15 mouse cellular contexts compared by ENCODE assay signal in the genomic region with DNA sequence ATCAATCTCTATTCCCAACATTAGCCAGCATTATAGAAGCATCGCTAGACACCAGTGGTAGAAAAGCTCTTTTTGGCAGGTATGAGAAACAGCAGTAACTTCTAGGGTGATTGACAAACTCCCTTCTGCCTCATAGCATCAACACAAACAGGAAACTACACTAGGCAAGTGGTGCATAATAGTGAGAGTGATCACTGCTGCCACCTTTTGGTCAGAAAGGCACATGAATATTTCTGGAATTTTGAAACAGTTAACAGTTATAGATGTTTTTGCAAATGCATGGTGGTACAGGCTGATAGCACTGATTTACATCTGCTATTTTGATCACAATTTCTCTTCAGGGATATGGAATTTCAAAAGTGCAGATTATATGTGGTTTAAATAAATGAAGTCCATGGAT. TPM values are rescaled to one million over a fixed set of nuclear protein-coding genes. Genes with fewer than 3 reads are reported as not detected.
DNase-seq lines count a peak whose midpoint lies in the region; TF ChIP-seq lines count a peak whose summit lies in the region.
"Had no signal": no experiment of that assay in that cellular context is flagged by ENCODE, and none has a peak within 500 bp of the region (broad histone marks: within the 10 kb centered on the region; RNA-seq: fewer than 3 reads in every experiment).

No protein-coding gene starts in this region.

- no peaks in the 10 kb centered on the region for H3K9me3 ChIP-seq in ES-E14 (ENCODE audit: control insufficient read depth, insufficient read depth, low read depth, low read length)
- H3K9me3 ChIP-seq: liver, embryonic 13.5 days had no signal

- no peak overlapping the region for H3K27ac ChIP-seq in layer of hippocampus, adult 2 months
- no peak overlapping the region for H3K27ac ChIP-seq in ES-E14 (ENCODE audit: insufficient read depth, low read depth, low read length, poor library complexity, severe bottlenecking)
- H3K27ac ChIP-seq: liver, embryonic 13.5 days had no signal

- in situ Hi-C loops in ES-E14 (cut with MboI; ENCODE audit: low sequenced_read_pairs in 2 of 2, unreplicated experiment in 2 of 2): no loop called here

- H3K4me3 ChIP-seq in layer of hippocampus, adult 2 months: no peak overlapping the region
- no peak overlapping the region for H3K4me3 ChIP-seq in ES-E14 (ENCODE audit: insufficient read depth in 1 of 2, low read depth in 1 of 2, low read length in 2 of 2, poor library complexity in 1 of 2, severe bottlenecking in 1 of 2)
- H3K4me3 ChIP-seq: liver, embryonic 13.5 days had no signal

- no peaks in the 10 kb centered on the region for H3K36me3 ChIP-seq in ES-E14 (ENCODE audit: control insufficient read depth, insufficient read depth, low read length, poor library complexity, severe bottlenecking)
- H3K36me3 ChIP-seq: liver, embryonic 13.5 days had no signal

- no peaks in the 10 kb centered on the region for H3K4me1 ChIP-seq in ES-E14 (ENCODE audit: control insufficient read depth in 2 of 2, insufficient read depth in 2 of 2, low read length in 2 of 2, poor library complexity in 1 of 2)
- H3K4me1 ChIP-seq: liver, embryonic 13.5 days had no signal

- H3K9ac ChIP-seq in ES-E14 (ENCODE audit: insufficient read depth, low read depth, low read length, poor library complexity, severe bottlenecking): no peak overlapping the region
- H3K9ac ChIP-seq: liver, embryonic 13.5 days had no signal

- peak; percentile 68 for TF ChIP-seq CTCF in layer of hippocampus, adult 2 months (conservative IDR thresholded peaks at IDR 0.05)

- peak; percentile 9 to 10 for DNase-seq in cerebellum, postnatal 10 days
- no peak for DNase-seq in cerebellum, adult 9-11 months
- DNase-seq in layer of hippocampus, adult 2 months (ENCODE audit: low spot score in 2 of 2): no peak
- no peak for DNase-seq in layer of hippocampus, postnatal 25 days (ENCODE audit: extremely low spot score in 1 of 2, low spot score in 1 of 2)
- DNase-seq in ES-E14 (ENCODE audit: low read depth, low spot score) (peak; percentile 1), MN1 (ENCODE audit: low spot score) (no peak)
- peak; percentile 0 for DNase-seq in embryo, embryonic 11.5 days (ENCODE audit: low read depth, low spot score)
- DNase-seq in cerebellum, postnatal 36 days: no peak
- DNase-seq: adrenal gland, postnatal 25 days; cerebellum, adult 11-12 months; heart, adult 11 months; heart, postnatal 36 days; liver, embryonic 13.5 days; lung, postnatal 4 days had no signal

TF ChIP-seq in ES-E14, 5 proteins besides CTCF, POLR2A, EP300 and RAD21:
- TF ChIP-seq HCFC1 (IDR thresholded peaks at IDR 0.05; ENCODE audit: borderline replicate concordance, insufficient read depth, low read length): no peak
- TF ChIP-seq MAFK (IDR thresholded peaks at IDR 0.05; ENCODE audit: insufficient read depth, low read depth, low read length): no peak
- no peak for TF ChIP-seq ZNF384 (IDR thresholded peaks at IDR 0.05; ENCODE audit: low read depth, low read length)
- TF ChIP-seq CHD2 (IDR thresholded peaks at IDR 0.05; ENCODE audit: low read depth, low read length): no peak
- TF ChIP-seq ZC3H11A (IDR thresholded peaks at IDR 0.05; ENCODE audit: borderline replicate concordance, low read depth, low read length): no peak

RNA-seq across cellular contexts. Expression of gene Gm44, which starts 36.0 kb away (rescaled TPM):
- not detected for total RNA-seq in layer of hippocampus, adult 2 months (2021)
- not detected for total RNA-seq in layer of hippocampus, postnatal 25 days (2021)
- total RNA-seq in ES-E14 (2012; rRNA removed): 0.22 and 0.74 TPM in 2 replicates
- total RNA-seq: adrenal gland, postnatal 25 days; heart, postnatal 36 days; left cerebral cortex, adult 8-10 months had no signal

Comparison
In these comparisons a context has a peak if more than half of its experiments do, and no peak if none do; other contexts are left out.
1. DNase-seq: peak in cerebellum, postnatal 10 days (2 of 2), ES-E14 (single experiment) and embryo, embryonic 11.5 days (single experiment); none in cerebellum, adult 9-11 months (single experiment), layer of hippocampus, adult 2 months (0 of 2), layer of hippocampus, postnatal 25 days (0 of 2), MN1 (single experiment) and cerebellum, postnatal 36 days (0 of 2).